Mouse (Mus musculus) testis, adult 2 months (tissue): Measurements from ENCODE around the gene Cdc37.

Experiments
- CTCF ChIP-seq: fragments of 200-500 bp; IDR thresholded peaks from 2 replicates; pipeline ENCODE4 v1.5.1; 2012; ENCODE audit warnings: low read depth, mild to moderate bottlenecking, inconsistent platforms, low read length, moderate library complexity; ENCODE audit not compliant: control insufficient read depth, insufficient read depth, insufficient replicate concordance
- POLR2A ChIP-seq: fragments of 200-500 bp; IDR thresholded peaks from 2 replicates; pipeline ENCODE4 v1.6.1; 2012; ENCODE audit warnings: low read depth, mild to moderate bottlenecking, inconsistent platforms, low read length, moderate library complexity; ENCODE audit not compliant: control insufficient read depth

GRCm38 (mm10) chr9:21141922-21142321, 7.9 kb downstream of the Cdc37 start:
- TF ChIP-seq CTCF = no peak
- no peak for TF ChIP-seq POLR2A
